Mouse (Mus musculus): ENCODE results near the gene Plxna2. TPM values are rescaled to one million over a fixed set of nuclear protein-coding genes. Genes with fewer than 3 reads are reported as not detected.

The Plxna2 gene
- total RNA-seq, 2 experiments from 2014 or later, result 93.9 to 106 TPM

GRCm38 (mm10) chr1:194780392-194780791, 162.4 kb downstream of the Plxna2 start:
- intact Hi-C loops (cut with DNase I), result no loop called here
- DNase-seq (ENCODE audit: low spot score in 2 of 2), result no peak

GRCm38 (mm10) chr1:194780794-194781390, 162.9 kb downstream of the Plxna2 start:
- no peak for DNase-seq (ENCODE audit: low spot score in 2 of 2)
- intact Hi-C loops (cut with DNase I), result no loop called here

DNA sequence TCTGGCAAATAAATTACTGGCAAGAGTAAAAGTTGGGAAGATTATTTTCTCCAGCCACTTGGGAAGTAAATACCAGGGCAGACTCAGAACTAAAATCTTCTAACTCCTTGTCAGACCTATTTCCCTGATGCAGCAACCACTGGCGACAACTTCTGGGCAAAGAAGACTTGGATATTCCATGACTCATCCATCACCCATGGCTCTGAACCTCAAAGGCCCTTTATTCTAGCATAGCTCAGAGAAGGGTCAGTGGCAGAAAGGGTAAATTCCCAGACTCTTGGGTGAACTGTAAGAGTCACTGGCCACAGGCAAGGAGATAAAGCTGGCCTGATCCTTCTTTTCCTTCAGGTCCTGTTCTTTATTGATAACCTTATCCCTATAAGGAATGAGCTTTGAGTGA, 163.5 kb downstream of the Plxna2 start:
- DNase-seq (ENCODE audit: low spot score in 2 of 2), result no peak
- intact Hi-C loops (cut with DNase I), result no loop called here

DNA sequence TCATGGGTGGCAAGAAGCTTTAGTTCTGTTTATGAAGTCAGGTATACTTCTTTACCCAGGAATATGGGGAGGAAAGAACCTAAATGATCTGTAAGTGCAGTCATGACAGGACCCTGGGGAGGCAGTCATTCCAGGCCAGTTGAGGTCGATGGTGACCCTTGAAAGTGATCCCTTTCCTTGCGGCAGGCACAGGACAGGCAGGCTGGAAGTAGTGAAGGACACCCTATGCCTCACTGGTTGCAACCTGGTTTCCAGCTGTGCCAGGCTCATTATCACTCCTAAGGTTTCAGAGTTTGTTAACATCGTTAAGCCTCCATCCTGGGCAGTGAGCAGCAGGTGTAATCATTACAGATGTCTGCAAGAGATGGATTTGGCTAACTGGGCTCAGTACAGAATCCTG, 164.3 kb downstream of the Plxna2 start:
- intact Hi-C loops (cut with DNase I), result no loop called here
- DNase-seq (ENCODE audit: low spot score in 2 of 2), result no peak

DNA sequence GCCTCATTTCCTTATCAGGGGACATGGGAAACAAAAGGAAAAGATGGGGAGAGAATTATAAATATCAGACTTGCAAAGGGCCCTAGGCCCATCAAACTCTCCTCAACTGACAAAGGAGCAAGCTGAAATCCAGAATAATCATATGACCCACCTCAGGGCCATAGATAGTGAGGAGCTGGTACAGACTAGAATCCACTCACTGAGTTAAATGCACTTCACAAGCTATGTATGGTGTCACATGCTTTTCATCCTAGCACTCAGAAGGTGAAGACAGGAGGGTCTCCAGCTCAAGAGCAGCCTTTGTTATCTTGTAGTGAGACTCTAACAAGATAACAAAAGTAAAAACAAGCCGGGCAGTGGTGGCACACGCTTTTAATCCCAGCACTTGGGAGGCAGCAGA, 169.6 kb downstream of the Plxna2 start:
- no peak for DNase-seq (ENCODE audit: low spot score in 2 of 2)
- intact Hi-C loops (cut with DNase I), result no loop called here

- DNase-seq (ENCODE audit: low spot score in 2 of 2), result no peak
- intact Hi-C loops (cut with DNase I), result no loop called here
These were observed 175.4 kb downstream of the Plxna2 start for GRCm38 (mm10) chr1:194793226-194793924.

DNA sequence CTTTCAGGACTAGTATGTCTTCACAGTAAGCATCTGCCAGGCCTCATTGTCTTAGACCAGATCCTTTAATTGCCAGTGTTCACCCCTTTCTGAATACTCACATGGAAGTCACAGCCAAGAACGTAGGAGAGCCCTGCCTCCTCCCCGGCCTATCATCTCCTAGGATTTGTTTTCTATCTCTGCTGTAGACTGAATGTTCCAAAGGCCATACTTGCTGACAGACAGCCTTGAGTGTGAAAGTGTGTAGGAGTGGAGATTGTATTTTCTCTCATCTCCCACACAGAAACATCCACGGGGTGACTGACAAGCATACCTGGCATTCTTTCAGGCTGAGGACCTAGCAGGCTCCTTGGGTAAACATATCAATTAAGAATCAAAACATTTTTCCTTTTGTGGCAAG, 177.3 kb downstream of the Plxna2 start:
- intact Hi-C loops (cut with DNase I), result no loop called here
- peak; percentile 11 to 67 for DNase-seq (ENCODE audit: low spot score in 2 of 2)

DNA sequence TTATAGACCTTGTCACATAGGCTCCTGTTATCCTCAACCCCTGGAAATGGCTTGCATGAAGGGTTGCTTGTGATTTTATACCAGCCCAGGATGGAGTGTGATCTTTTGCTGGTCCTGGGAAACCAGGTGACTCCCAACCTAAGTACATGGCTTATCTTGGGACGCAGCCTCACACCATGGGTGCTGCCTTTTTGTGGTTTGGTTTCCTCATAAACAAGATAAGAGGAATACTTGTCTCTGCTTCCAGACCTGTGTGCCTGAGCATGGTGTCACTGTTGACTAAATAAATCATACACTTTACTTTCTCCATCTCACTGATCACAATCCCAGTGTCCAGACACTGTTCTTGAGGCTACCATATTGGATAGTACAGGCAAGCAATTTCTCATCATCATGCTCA, 179.8 kb downstream of the Plxna2 start:
- intact Hi-C loops (cut with DNase I), result no loop called here
- no peak for DNase-seq (ENCODE audit: low spot score in 2 of 2)

DNA sequence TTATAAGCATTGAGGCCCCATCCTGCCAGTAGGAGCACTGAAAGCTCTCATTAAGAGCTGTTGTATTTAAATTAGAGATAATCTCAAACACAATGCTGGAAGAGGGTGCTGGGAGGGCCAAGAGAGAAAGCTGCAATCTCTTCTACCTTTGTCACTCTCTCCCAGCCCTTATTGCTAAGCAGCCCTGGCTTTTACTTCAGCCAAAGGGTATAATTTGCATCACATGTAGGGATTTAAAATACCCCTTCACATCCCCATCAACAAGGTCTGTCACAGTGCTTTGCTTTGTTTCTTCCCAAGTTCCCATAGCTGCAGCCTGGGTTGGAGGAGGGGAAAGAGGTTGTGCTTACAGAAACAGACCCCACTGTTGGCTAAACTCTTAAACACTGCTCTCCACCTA, 180.5 kb downstream of the Plxna2 start:
- intact Hi-C loops (cut with DNase I), result no loop called here
- no peak for DNase-seq (ENCODE audit: low spot score in 2 of 2)

- no peak for DNase-seq (ENCODE audit: low spot score in 2 of 2)
- intact Hi-C loops (cut with DNase I), result no loop called here
These were observed 190.2 kb downstream of the Plxna2 start for GRCm38 (mm10) chr1:194808261-194808660.

GRCm38 (mm10) chr1:194808681-194809080, 190.7 kb downstream of the Plxna2 start:
- intact Hi-C loops (cut with DNase I), result no loop called here
- no peak for DNase-seq (ENCODE audit: low spot score in 2 of 2)

- DNase-seq (ENCODE audit: low spot score in 2 of 2), result no peak
These were observed 191.6 kb downstream of the Plxna2 start for GRCm38 (mm10) chr1:194809600-194809999.

GRCm38 (mm10) chr1:194814187-194814586, 196.2 kb downstream of the Plxna2 start:
- DNase-seq (ENCODE audit: low spot score in 2 of 2), result no peak
- intact Hi-C loops (cut with DNase I), result loop anchor here (10.0 kb wide), 1 partner anchor 189 kb away; no protein-coding TSS in a partner anchor

More at GRCm38 (mm10) chr1:194809600-194809999, 191.6 kb downstream of the Plxna2 start:
- intact Hi-C loops (cut with DNase I), result no loop called here

DNA sequence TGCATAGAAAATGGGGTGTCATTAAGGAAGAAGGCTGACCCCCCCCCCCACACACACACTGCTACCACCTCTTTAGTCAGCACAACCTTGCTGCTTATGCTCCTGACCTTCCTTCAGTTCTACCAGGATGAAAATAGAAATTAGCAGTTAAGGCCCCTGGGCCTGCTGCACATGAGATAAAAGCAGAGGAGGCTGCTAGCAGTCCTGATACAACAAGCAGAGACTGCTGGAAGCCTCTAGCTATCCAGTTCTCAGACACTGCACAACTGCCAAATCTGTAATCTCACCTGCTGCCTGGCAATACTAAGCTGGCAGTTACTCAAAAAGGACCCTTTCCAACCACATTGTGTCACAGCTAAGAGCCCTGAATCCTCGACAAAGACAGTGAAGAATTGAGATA, 197.5 kb downstream of the Plxna2 start:
- no peak for DNase-seq (ENCODE audit: low spot score in 2 of 2)
- intact Hi-C loops (cut with DNase I), result loop anchor here (5.0 to 10.0 kb wide), 2 partner anchors 58 to 191 kb away; no protein-coding TSS in a partner anchor

GRCm38 (mm10) chr1:194816913-194817312, 198.9 kb downstream of the Plxna2 start:
- intact Hi-C loops (cut with DNase I), result loop anchor here (5.0 to 10.0 kb wide), 2 partner anchors 60 to 192 kb away; no protein-coding TSS in a partner anchor
- peak; percentile 71 to 87 for DNase-seq (ENCODE audit: low spot score in 2 of 2)

DNA sequence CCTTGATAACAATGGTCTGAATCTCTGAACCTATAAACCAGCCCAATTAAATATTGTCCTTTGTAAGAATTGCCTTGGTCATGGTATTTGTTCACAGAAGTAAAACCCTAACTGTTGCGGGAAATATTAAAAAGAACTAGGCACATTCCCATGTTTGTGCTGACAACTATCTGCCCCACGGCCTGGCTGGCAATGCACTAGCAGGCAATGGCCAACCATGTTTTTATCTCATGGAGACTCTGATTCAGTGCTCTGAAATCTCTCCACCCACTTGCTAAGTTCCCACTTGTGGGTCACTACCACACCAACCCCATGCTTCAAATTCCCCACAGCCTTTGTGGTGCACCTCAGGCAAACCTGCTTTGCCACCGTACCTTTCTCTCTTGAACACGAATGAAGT, 202.9 kb downstream of the Plxna2 start:
- no peak for DNase-seq (ENCODE audit: low spot score in 2 of 2)
- intact Hi-C loops (cut with DNase I), result no loop called here

DNA sequence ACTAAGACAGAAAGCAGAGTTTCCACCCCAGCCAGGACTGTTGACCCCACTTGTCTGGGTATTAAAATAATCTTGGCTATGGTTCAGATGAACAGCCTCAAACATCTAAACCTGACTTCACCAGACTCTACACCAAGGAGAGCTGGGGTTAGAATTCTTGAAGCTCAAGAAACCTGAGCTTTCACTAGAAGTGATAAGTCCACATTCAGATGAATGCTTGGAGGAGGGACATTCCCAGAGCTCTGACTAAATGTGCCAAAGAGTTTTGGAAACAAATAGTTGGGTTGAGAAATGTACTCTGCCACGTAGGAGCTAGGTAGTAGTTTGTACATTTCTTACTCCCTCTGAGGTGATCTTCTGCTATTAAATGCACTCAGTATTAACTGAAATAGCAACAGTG, 203.7 kb downstream of the Plxna2 start:
- DNase-seq (ENCODE audit: low spot score in 2 of 2), result no peak

GRCm38 (mm10) chr1:194828316-194828715, 210.3 kb downstream of the Plxna2 start:
- intact Hi-C loops (cut with DNase I), result no loop called here
- DNase-seq (ENCODE audit: low spot score in 2 of 2), result no peak

More for the DNA sequence above, 203.7 kb downstream of the Plxna2 start:
- intact Hi-C loops (cut with DNase I), result no loop called here

DNA sequence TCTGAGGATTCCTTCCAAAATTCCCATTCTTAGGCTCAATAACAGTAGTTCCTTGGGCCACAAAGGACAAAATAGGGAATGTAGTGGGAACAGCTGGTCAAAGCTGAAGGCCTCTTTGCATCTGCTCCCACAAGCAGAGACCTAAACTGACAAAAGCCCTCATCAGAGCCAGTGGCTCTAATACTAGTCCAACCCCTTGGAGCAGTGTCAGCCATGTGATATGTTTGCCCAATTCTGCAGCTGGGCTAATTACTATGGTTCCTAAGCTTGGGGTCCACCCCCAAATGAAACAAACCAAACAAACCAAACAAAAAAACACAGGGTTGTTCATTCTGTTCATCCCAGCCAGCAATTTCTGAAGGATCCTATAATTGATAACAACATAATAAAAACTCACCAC, 217.2 kb downstream of the Plxna2 start:
- no peak for DNase-seq (ENCODE audit: low spot score in 2 of 2)
- intact Hi-C loops (cut with DNase I), result no loop called here

DNA sequence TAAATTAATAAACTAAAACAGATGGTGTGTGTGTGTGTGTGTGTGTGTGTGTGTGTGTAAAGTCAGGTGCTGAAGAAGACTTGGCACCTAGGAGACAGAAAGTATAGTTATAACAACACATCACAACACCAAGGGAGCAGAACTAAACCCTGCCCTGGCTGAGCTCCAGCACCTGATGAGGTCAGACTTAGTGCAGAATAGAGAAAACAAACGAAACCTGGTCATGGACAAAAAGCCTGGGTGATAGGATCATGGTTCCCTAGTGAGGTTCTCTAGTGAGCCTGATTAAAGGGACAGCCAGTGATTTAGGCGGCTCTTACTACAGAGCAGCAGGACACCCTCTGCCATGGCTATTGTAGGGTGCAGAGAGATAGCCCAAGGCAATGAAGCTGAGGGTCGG, 218.2 kb downstream of the Plxna2 start:
- DNase-seq (ENCODE audit: low spot score in 2 of 2), result no peak
- intact Hi-C loops (cut with DNase I), result no loop called here

DNA sequence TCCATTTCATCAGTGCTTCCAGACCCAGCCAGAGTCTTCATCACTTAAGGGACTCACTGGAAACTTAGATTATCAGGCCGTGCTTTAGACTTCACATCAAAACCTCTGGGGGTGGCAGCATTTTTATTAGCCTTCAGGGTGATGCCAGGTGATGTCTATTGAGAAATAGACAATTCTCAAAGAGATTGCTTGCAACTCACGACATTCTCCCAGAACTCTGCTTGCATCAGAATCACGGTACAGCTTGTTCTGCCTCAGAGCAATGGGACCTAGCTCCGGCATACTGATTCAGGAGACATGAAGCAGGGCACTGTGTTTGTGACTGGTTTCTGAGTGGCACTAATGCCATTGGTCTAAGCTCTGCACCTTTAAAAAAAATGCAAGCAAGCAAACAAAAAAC, 218.7 kb downstream of the Plxna2 start:
- intact Hi-C loops (cut with DNase I), result no loop called here
- no peak for DNase-seq (ENCODE audit: low spot score in 2 of 2)

All from left cerebral cortex, postnatal 14 days (tissue).